Mouse (Mus musculus): Measurements from ENCODE around the gene Kmo. TPM values are rescaled to one million over a fixed set of nuclear protein-coding genes. Genes with fewer than 3 reads are reported as not detected.

The Kmo gene
- polyA plus RNA-seq, 1 experiment from 2014 or later, result 0.16 TPM

DNA sequence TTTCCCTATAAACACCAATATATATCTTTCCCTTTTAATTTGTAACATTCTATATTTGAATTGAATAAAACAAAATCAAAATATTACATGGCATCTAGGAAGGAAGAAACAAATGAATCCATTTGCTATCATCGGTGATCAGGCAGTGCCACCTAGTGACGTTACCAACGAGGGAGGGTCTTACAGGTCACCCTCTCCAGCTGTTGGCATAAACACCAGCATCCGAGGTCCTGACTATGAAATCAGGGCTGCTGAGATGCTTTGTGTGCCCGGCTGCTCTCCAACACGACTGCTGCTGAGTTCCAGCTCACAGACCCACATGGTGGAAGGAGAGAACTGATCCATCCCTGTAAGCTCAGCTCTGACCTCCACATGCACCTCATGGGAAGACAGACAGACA lies 16.8 kb upstream of the Kmo start:
- H3K9ac ChIP-seq (replicated peaks; ENCODE audit: low read length), result no peak overlapping the region
- peaks cover 44% of the 10 kb centered on the region for H3K36me3 ChIP-seq (ENCODE audit: insufficient read depth, low read length)
- no peak overlapping the region for H3K4me2 ChIP-seq (replicated peaks; ENCODE audit: low read depth, low read length)
- no peak for ATAC-seq (ENCODE audit: low FRiP score, low TSS enrichment)
- H3K27me3 ChIP-seq (ENCODE audit: insufficient read depth, low read length), result no peaks in the 10 kb centered on the region
- 68% methylated on average over 6 of the region's 6 CpGs for WGBS
- no peak overlapping the region for H3K27ac ChIP-seq (ENCODE audit: low read length)
- H3K4me1 ChIP-seq (ENCODE audit: insufficient read depth, low read length), result no peaks in the 10 kb centered on the region
- no peaks in the 10 kb centered on the region for H3K9me3 ChIP-seq (ENCODE audit: low read length)
- H3K4me3 ChIP-seq (ENCODE audit: low read length), result no peak overlapping the region

DNA sequence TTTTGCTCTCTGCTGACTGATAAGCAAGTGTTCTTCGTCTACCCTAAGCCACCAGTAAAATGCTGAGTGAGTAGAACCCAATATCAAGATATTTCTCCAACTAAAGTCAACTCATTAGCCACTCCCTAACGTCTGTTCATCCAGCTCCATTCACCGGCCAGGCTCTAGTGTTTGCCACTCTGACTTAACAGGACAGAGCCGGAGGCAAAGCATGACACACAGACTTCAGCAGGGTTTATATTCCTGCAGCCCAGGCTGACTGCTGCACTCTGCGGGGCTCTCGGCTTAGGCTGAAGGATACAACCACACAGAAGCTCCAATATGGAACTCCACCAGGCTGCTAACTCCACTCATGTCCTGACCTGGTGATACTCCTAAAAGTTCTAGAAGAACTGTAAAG lies 12.9 kb upstream of the Kmo start:
- WGBS, result 95% methylated on average over 6 of the region's 6 CpGs
- H3K36me3 ChIP-seq (ENCODE audit: insufficient read depth, low read length), result peaks cover 57% of the 10 kb centered on the region
- ATAC-seq (ENCODE audit: low FRiP score, low TSS enrichment), result no peak
- H3K9ac ChIP-seq (replicated peaks; ENCODE audit: low read length), result no peak overlapping the region
- no peaks in the 10 kb centered on the region for H3K27me3 ChIP-seq (ENCODE audit: insufficient read depth, low read length)
- H3K9me3 ChIP-seq (ENCODE audit: low read length), result no peaks in the 10 kb centered on the region
- no peak overlapping the region for H3K4me2 ChIP-seq (replicated peaks; ENCODE audit: low read depth, low read length)
- no peak overlapping the region for H3K27ac ChIP-seq (ENCODE audit: low read length)
- no peaks in the 10 kb centered on the region for H3K4me1 ChIP-seq (ENCODE audit: insufficient read depth, low read length)
- H3K4me3 ChIP-seq (ENCODE audit: low read length), result no peak overlapping the region

DNA sequence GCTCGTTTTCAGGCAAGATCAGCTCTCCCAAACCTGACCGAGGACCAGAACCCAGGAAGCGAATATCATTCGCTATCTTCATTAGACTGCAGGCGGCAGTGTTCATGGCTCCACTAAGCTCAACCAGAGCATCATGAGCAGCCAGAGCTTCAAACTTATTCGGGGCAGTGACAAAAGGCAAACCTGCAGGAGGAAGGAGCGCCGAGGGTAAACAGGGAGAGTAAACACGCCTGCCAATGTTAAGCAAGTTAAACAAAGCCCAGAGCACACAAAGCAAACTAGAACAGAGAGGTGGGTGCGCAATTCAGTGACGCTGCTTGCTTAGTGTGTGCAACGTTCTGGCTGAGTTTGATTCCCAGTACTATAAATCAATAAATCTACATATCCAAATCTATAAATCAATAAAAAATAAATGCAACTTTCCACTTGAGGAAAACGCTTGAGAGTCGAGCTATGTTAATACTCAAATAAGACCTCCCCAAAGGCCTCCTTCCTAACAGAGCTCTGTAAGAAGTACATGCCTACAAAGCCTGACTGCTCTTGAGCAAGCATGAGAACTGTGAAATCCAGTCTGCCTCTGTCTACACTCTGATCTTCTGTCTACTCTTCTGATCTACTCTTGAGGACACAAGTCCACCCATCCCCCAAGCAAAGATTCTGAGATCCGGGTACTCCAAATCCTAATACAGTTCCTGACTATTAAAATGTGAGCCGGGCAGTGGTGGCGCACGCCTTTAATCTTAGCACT lies 12.2 kb upstream of the Kmo start:
- no peak overlapping the region for H3K4me2 ChIP-seq (replicated peaks; ENCODE audit: low read depth, low read length)
- no peak overlapping the region for H3K4me3 ChIP-seq (ENCODE audit: low read length)
- H3K27ac ChIP-seq (ENCODE audit: low read length), result no peak overlapping the region
- no peak overlapping the region for H3K9ac ChIP-seq (replicated peaks; ENCODE audit: low read length)
- H3K4me1 ChIP-seq (ENCODE audit: insufficient read depth, low read length), result no peaks in the 10 kb centered on the region
- H3K36me3 ChIP-seq (ENCODE audit: insufficient read depth, low read length), result peaks cover 56% of the 10 kb centered on the region
- 90% methylated on average over 18 of the region's 18 CpGs for WGBS
- no peak for ATAC-seq (ENCODE audit: low FRiP score, low TSS enrichment)
- no peaks in the 10 kb centered on the region for H3K9me3 ChIP-seq (ENCODE audit: low read length)
- H3K27me3 ChIP-seq (ENCODE audit: insufficient read depth, low read length), result no peaks in the 10 kb centered on the region

DNA sequence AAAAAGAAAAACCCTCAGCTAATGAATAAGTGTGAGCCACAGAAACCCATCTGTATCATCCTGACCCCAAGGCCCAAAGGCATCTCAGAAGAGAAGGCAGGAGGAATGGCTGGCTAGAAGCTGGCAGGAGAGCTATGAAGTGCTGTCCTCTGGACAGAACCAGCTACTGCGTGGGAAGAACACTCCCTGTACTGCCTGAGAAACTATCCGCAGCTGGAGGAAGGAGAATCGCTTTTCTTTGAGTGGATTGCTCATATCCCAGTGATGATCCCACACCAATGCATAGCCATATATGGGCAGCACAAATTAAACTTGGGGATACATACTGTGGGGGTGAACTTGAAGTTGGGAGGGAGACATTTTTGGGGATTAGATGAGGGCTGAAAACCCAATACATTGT lies 11.5 kb upstream of the Kmo start:
- Histone ChIP-seq H3K9me3 (ENCODE audit: low read length) (no peaks in the 10 kb centered on the region), H3K27ac (ENCODE audit: low read length) (no peak overlapping the region), H3K9ac (replicated peaks; ENCODE audit: low read length) (no peak overlapping the region), H3K4me2 (replicated peaks; ENCODE audit: low read depth, low read length) (no peak overlapping the region), H3K4me3 (ENCODE audit: low read length) (no peak overlapping the region), H3K4me1 (ENCODE audit: insufficient read depth, low read length) (no peaks in the 10 kb centered on the region), H3K36me3 (ENCODE audit: insufficient read depth, low read length) (peaks cover 57% of the 10 kb centered on the region), H3K27me3 (ENCODE audit: insufficient read depth, low read length) (no peaks in the 10 kb centered on the region)
- WGBS, result 99% methylated on average over 3 of the region's 3 CpGs
- no peak for ATAC-seq (ENCODE audit: low FRiP score, low TSS enrichment)

DNA sequence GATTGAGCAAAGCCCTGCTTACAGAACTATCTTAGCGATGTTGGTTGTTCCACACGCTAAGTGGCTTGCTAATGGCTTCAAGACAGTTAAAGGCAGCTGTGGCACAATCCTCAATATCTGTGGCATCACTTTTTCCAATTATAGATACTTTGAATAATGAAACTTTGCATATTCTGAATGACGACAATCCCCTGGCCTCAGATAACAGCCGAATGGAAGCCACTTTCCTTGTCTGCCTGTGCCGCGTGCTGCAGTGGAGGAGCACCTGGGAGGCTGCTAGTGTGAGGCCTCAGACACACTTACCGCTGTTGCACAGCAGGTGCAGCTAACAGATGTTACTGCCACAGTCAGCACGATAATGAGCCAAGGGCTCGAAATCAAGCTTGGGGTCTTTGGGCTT lies 5.2 kb upstream of the Kmo start:
- ATAC-seq (ENCODE audit: low FRiP score, low TSS enrichment), result no peak
- no peak overlapping the region for H3K27ac ChIP-seq (ENCODE audit: low read length)
- no peaks in the 10 kb centered on the region for H3K27me3 ChIP-seq (ENCODE audit: insufficient read depth, low read length)
- H3K4me1 ChIP-seq (ENCODE audit: insufficient read depth, low read length), result no peaks in the 10 kb centered on the region
- no peak overlapping the region for H3K4me3 ChIP-seq (ENCODE audit: low read length)
- 92% methylated on average over 9 of the region's 9 CpGs for WGBS
- H3K4me2 ChIP-seq (replicated peaks; ENCODE audit: low read depth, low read length), result no peak overlapping the region
- H3K36me3 ChIP-seq (ENCODE audit: insufficient read depth, low read length), result peaks cover 68% of the 10 kb centered on the region
- H3K9ac ChIP-seq (replicated peaks; ENCODE audit: low read length), result no peak overlapping the region
- no peaks in the 10 kb centered on the region for H3K9me3 ChIP-seq (ENCODE audit: low read length)

DNA sequence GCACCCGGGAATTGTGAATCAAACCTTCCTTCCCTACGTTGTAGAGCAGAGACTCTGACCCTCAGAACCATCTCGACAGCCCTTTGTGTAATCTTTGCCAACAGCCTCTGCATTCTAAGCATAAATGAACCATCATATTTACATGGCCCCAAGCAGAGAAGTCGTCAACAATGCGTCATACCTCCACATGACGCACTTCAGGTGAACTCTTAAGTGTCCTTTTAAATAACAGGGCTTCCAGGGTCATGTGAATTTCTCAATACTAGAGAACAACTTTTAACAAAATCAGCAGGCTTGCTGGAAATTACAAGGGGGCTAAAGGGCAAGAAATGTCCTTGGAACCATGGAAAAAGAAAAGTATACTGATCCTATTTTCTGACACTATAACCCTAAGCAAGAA lies 3.5 kb downstream of the Kmo start:
- H3K4me2 ChIP-seq (replicated peaks; ENCODE audit: low read depth, low read length), result no peak overlapping the region
- no peaks in the 10 kb centered on the region for H3K27me3 ChIP-seq (ENCODE audit: insufficient read depth, low read length)
- no peaks in the 10 kb centered on the region for H3K9me3 ChIP-seq (ENCODE audit: low read length)
- no peak overlapping the region for H3K4me3 ChIP-seq (ENCODE audit: low read length)
- H3K9ac ChIP-seq (replicated peaks; ENCODE audit: low read length), result no peak overlapping the region
- ATAC-seq (ENCODE audit: low FRiP score, low TSS enrichment), result no peak
- peaks cover 6% of the 10 kb centered on the region; the same call in 1 of the 2 replicates for H3K36me3 ChIP-seq (ENCODE audit: insufficient read depth, low read length)
- H3K4me1 ChIP-seq (ENCODE audit: insufficient read depth, low read length), result peaks cover 10% of the 10 kb centered on the region
- WGBS, result 89% methylated on average over 6 of the region's 6 CpGs
- no peak overlapping the region for H3K27ac ChIP-seq (ENCODE audit: low read length)

DNA sequence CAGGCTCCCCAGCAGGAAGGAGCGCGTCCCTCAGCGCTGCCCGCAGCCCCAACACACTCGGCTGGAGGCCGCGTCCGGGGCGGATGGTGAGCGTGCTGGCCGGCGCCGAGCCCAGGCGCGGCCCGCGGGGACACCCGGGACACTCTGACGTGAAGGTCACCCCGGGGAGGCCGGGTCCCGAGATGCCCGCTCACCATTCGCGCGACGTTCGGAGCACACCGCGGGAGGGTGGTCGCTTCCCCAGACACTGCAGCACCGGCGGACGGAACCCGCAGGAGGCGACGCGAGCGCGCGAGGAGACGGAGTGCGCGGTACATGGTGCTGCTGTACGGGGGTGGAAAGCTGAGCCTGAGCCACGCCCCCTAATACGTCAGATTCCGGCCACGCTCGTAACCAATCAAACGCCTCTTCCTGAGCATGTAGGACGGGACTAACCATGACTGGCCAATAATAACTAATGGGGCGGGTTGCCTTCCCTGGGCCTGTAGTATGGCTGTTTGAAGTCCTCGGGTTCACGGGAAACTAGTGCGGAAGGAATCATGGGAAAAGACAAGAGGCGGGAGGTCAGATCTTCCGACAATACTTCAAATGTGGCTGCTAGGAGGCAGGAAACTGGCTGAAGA lies 5.2 kb downstream of the Kmo start, which contains the start of gene Fh1:
Fh1 (minus strand) TSS at position 379 of the 623 bp plus-strand sequence.
- peaks cover 10% of the 10 kb centered on the region for H3K4me1 ChIP-seq (ENCODE audit: insufficient read depth, low read length)
- under 1% methylated on average over 57 of the region's 58 CpGs for WGBS
- peak within 1 kb of the TSS; percentile 85 for H3K9ac ChIP-seq (replicated peaks; ENCODE audit: low read length)
- peak within 1 kb of the TSS; percentile 86 for H3K27ac ChIP-seq (ENCODE audit: low read length)
- H3K36me3 ChIP-seq (ENCODE audit: insufficient read depth, low read length), result no peaks in the 10 kb centered on the region
- no peaks in the 10 kb centered on the region for H3K9me3 ChIP-seq (ENCODE audit: low read length)
- H3K4me3 ChIP-seq (ENCODE audit: low read length), result peak within 1 kb of the TSS; percentile 76
- ATAC-seq (ENCODE audit: low FRiP score, low TSS enrichment), result peak; percentile 100
- H3K27me3 ChIP-seq (ENCODE audit: insufficient read depth, low read length), result no peaks in the 10 kb centered on the region
- H3K4me2 ChIP-seq (replicated peaks; ENCODE audit: low read depth, low read length), result peak within 1 kb of the TSS; percentile 89

DNA sequence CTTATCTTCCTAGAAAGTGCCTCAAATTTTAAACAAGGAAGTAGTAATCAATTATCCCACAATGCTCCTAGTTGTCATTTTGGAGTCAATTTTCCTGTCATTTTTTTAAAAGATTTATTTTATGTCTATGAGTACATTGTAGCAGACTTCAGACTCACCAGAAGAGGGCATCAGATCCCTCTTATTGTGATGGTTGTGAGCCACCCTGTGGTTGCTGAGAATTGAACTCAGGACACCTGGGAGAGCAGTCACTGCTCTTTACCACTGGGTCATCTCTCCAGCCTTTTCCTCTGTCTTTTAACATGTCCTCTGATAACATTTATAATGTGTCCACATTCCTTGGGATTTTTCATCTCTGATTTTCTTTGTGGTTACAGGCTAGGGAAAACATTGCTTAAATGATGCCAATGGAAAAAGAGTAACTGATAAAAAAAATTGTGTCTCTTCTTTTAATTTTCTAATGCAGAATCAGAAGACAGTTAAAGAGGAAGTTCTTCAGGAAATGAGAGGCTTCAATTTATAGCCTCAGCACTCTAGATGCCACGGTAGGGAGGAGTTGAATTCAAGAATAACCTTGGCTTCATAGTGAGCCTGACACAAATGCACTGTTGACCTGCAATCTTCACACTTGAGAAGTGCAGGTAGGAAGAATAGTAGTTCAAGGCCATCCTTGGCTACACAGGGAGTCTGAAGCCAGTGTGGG lies 6.0 kb downstream of the Kmo start:
- WGBS, result 69% methylated on average over 1 of the region's 1 CpGs
- Histone ChIP-seq H3K27me3 (ENCODE audit: insufficient read depth, low read length) (no peaks in the 10 kb centered on the region), H3K4me2 (replicated peaks; ENCODE audit: low read depth, low read length) (peak overlapping the region; percentile 67), H3K9ac (replicated peaks; ENCODE audit: low read length) (peak overlapping the region; percentile 63), H3K4me3 (ENCODE audit: low read length) (peak overlapping the region; percentile 76), H3K27ac (ENCODE audit: low read length) (peak overlapping the region; percentile 86), H3K9me3 (ENCODE audit: low read length) (no peaks in the 10 kb centered on the region), H3K36me3 (ENCODE audit: insufficient read depth, low read length) (no peaks in the 10 kb centered on the region), H3K4me1 (ENCODE audit: insufficient read depth, low read length) (peaks cover 10% of the 10 kb centered on the region)
- peak; percentile 35; the same call in 1 of the 2 replicates for ATAC-seq (ENCODE audit: low FRiP score, low TSS enrichment)

DNA sequence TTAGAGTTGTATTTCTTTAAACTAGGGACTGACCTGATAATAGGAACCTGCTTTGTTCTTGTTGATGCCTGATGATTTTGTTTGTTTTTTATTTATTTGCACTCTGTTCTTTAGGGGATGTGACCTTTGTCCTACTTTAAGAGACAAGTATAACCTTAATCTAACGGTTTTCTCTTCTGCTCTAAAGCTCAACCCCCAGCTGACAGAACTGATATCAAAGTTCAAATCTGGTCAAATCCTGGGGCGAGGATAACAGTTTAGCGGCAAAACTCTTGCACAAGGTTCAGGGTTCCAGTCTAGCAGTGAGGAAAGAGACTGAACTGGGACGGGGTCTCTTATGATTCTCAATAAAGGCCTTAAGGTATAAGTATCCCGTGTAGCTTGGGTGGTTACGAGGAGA lies 9.1 kb downstream of the Kmo start:
- Histone ChIP-seq H3K9me3 (ENCODE audit: low read length) (no peaks in the 10 kb centered on the region), H3K36me3 (ENCODE audit: insufficient read depth, low read length) (no peaks in the 10 kb centered on the region), H3K4me2 (replicated peaks; ENCODE audit: low read depth, low read length) (no peak overlapping the region), H3K9ac (replicated peaks; ENCODE audit: low read length) (no peak overlapping the region), H3K27me3 (ENCODE audit: insufficient read depth, low read length) (no peaks in the 10 kb centered on the region), H3K4me1 (ENCODE audit: insufficient read depth, low read length) (peaks cover 4% of the 10 kb centered on the region), H3K27ac (ENCODE audit: low read length) (no peak overlapping the region), H3K4me3 (ENCODE audit: low read length) (no peak overlapping the region)
- 82% methylated on average over 6 of the region's 6 CpGs for WGBS
- no peak for ATAC-seq (ENCODE audit: low FRiP score, low TSS enrichment)

DNA sequence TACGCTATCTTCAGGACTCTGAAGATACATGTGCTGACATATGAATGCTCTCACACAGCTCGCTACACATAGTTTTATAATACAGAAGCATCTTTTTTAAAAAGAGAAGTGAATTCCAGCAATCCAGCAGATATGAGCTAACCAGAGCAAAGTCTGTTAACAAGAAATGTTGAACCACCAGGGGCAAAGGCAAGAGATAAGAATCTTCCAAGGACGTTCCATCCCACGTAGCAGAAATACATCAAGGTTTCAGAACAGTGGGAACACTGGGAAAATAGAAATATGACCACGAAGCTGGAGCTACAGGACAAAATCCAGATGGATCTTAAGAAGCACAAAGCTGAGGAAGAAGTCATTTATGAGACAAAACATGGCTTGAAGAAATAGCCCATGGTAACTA lies 10.2 kb downstream of the Kmo start:
- H3K36me3 ChIP-seq (ENCODE audit: insufficient read depth, low read length), result no peaks in the 10 kb centered on the region
- 74% methylated on average over 5 of the region's 5 CpGs for WGBS

More for the DNA sequence above, 10.2 kb downstream of the Kmo start:
- Histone ChIP-seq H3K9ac (replicated peaks; ENCODE audit: low read length) (no peak overlapping the region), H3K27me3 (ENCODE audit: insufficient read depth, low read length) (no peaks in the 10 kb centered on the region), H3K4me2 (replicated peaks; ENCODE audit: low read depth, low read length) (no peak overlapping the region), H3K27ac (ENCODE audit: low read length) (no peak overlapping the region), H3K9me3 (ENCODE audit: low read length) (no peaks in the 10 kb centered on the region), H3K4me3 (ENCODE audit: low read length) (no peak overlapping the region), H3K4me1 (ENCODE audit: insufficient read depth, low read length) (no peaks in the 10 kb centered on the region)
- no peak for ATAC-seq (ENCODE audit: low FRiP score, low TSS enrichment)

Data from kidney, embryonic 16.5 days (tissue).